Mouse (Mus musculus) MEL (cell line): ENCODE results near the gene Gm15557.

Experiments used
- ELF1 ChIP-seq: IDR thresholded peaks from 2 replicates; pipeline ENCODE4 v1.6.1; 2014; ENCODE audit warnings: low read depth, mild to moderate bottlenecking, inconsistent platforms, low read length, improper control_type of control experiment, moderate library complexity
- MAFK ChIP-seq: IDR thresholded peaks from 2 replicates; pipeline ENCODE4 v1.6.1; 2011; ENCODE audit warnings: low read depth, mild to moderate bottlenecking, low read length, improper control_type of control experiment, borderline replicate concordance
- MAZ ChIP-seq: IDR thresholded peaks from 2 replicates; pipeline ENCODE4 v1.6.1; 2012; ENCODE audit warnings: low read depth, mild to moderate bottlenecking, inconsistent platforms, low read length, improper control_type of control experiment
- TAL1 ChIP-seq: IDR thresholded peaks from 2 replicates; pipeline ENCODE4 v1.6.1; 2012; ENCODE audit warnings: mild to moderate bottlenecking, inconsistent platforms, low read length, moderate library complexity, mixed read lengths
- TCF12 ChIP-seq: IDR thresholded peaks from 2 replicates; pipeline ENCODE4 v1.6.1; 2014; ENCODE audit warnings: low read depth, mild to moderate bottlenecking, inconsistent platforms, low read length, improper control_type of control experiment, moderate library complexity

GRCm38 (mm10) chr2:155989085-155989484 is 48.6 kb downstream of the Gm15557 start:
- peak; percentile 76 for TF ChIP-seq TAL1
- TF ChIP-seq MAZ, result peak; percentile 54; the same call in 1 of the 2 replicates
- TF ChIP-seq ELF1, result no peak
- TF ChIP-seq MAFK, result peak; percentile 43; the same call in 1 of the 2 replicates
- TF ChIP-seq TCF12, result peak; percentile 91
